ENCODE assay signal across 9 mouse cellular contexts in the genomic region with DNA sequence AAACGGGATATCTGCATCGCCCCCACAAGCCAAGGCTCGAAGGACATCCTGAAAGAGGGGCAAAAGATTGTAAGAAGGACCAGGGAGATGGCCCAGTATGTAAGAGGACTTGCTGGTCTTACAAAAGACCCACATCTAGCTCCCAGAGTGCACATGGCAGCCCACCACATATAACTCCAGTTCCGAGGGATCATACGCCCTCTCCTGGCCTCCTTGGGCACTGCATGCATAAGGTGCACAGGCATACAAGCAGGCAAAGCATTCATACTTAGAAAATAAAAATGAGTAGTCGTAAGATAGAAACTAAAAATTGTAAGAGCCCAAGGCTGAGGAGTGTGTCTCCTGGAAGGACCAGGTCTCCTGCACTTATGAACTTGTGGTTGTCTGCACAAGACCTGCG. TPM values are rescaled to one million over a fixed set of nuclear protein-coding genes. Genes with fewer than 3 reads are reported as not detected.
A peak's percentile ranks its signal among the peaks of the same experiment; 100 is the strongest.
DNase-seq lines count a peak whose midpoint lies in the region; ATAC-seq and TF ChIP-seq lines count a peak whose summit lies in the region.
"Had no signal": no experiment of that assay in that cellular context is flagged by ENCODE, and none has a peak within 500 bp of the region (broad histone marks: within the 10 kb centered on the region; RNA-seq: fewer than 3 reads in every experiment).

No protein-coding gene starts in this region.

- no peak overlapping the region for H3K27ac ChIP-seq in forebrain, embryonic 11.5 days (ENCODE audit: low read depth, low read length)
- H3K27ac ChIP-seq in forebrain, embryonic 15.5 days (replicated peaks) = no peak overlapping the region

- H3K9me3 ChIP-seq in forebrain, embryonic 11.5 days (ENCODE audit: control insufficient read depth, low read length) = no peaks in the 10 kb centered on the region
- no peaks in the 10 kb centered on the region for H3K9me3 ChIP-seq in forebrain, embryonic 15.5 days

- H3K4me3 ChIP-seq in forebrain, embryonic 11.5 days (ENCODE audit: low read depth, low read length) = no peak overlapping the region
- H3K4me3 ChIP-seq in forebrain, embryonic 15.5 days = no peak overlapping the region
- no peak overlapping the region for H3K4me3 ChIP-seq in lung, adult 2 months (replicated peaks; ENCODE audit: extremely low read depth, low read depth, low read length)

- no peaks in the 10 kb centered on the region for H3K36me3 ChIP-seq in forebrain, embryonic 11.5 days (ENCODE audit: control insufficient read depth, insufficient read depth, low read length)
- H3K36me3 ChIP-seq in forebrain, embryonic 15.5 days = no peaks in the 10 kb centered on the region

- no peak for TF ChIP-seq POLR2A in lung, adult 2 months (IDR thresholded peaks at IDR 0.05; ENCODE audit: borderline replicate concordance, extremely low read depth, low read depth, low read length)

- H3K27me3 ChIP-seq in forebrain, embryonic 11.5 days (ENCODE audit: control insufficient read depth, insufficient read depth, low read length) = no peaks in the 10 kb centered on the region
- no peaks in the 10 kb centered on the region for H3K27me3 ChIP-seq in forebrain, embryonic 15.5 days

- H3K4me2 ChIP-seq in forebrain, embryonic 11.5 days (ENCODE audit: low read depth, low read length, severe bottlenecking) = no peak overlapping the region
- no peak overlapping the region for H3K4me2 ChIP-seq in forebrain, embryonic 15.5 days (replicated peaks)

- peak; percentile 70 for DNase-seq in forebrain, embryonic 11.5 days (ENCODE audit: low spot score)
- DNase-seq in lung, adult 2 months = no peak
- no peak for DNase-seq in lung, postnatal 36 days
- peak; percentile 20 for DNase-seq in WW6 (ENCODE audit: low read depth, low spot score)
- DNase-seq in forelimb bud, embryonic 11.5 days (ENCODE audit: low read depth, low spot score) = peak; percentile 17

- no peaks in the 10 kb centered on the region for H3K4me1 ChIP-seq in forebrain, embryonic 11.5 days (replicated peaks; ENCODE audit: control insufficient read depth, insufficient read depth, low read length)
- H3K4me1 ChIP-seq in forebrain, embryonic 15.5 days = no peaks in the 10 kb centered on the region
- no peaks in the 10 kb centered on the region for H3K4me1 ChIP-seq in lung, adult 2 months (ENCODE audit: control insufficient read depth, insufficient read depth, low read length)

- 0 out of 2 replicates have a peak, but pooled peaks have one; percentile 18 for TF ChIP-seq CTCF in lung, adult 2 months (IDR thresholded peaks at IDR 0.05; ENCODE audit: insufficient read depth, low read length)

- 64% methylated on average over 7 of the region's 7 CpGs for WGBS in forebrain, embryonic 11.5 days
- WGBS in forebrain, embryonic 15.5 days = 71% methylated on average over 7 of the region's 7 CpGs
- WGBS in lung, adult 2 months = 67% methylated on average over 7 of the region's 7 CpGs

- no peak for ATAC-seq in forebrain, embryonic 11.5 days (replicated peaks; ENCODE audit: low FRiP score)
- ATAC-seq in forebrain, embryonic 15.5 days (replicated peaks) = no peak
- ATAC-seq in inflammation-experienced regulatory T-cells, adult 6 months = no peak
- no peak for ATAC-seq in monocyte, adult 5-6 weeks (replicated peaks; ENCODE audit: insufficient number of reproducible peaks, low FRiP score, low TSS enrichment, poor library complexity, severe bottlenecking)

- H3K9ac ChIP-seq in forebrain, embryonic 11.5 days (ENCODE audit: low read length) = no peak overlapping the region
- H3K9ac ChIP-seq in forebrain, embryonic 15.5 days (replicated peaks) = no peak overlapping the region

RNA-seq across cellular contexts. Expression of gene Kcna1, which starts 32.8 kb away (rescaled TPM):
- polyA plus RNA-seq in forebrain, embryonic 11.5 days (2014; fragmentation: Nextera tagmentation; extraction: Ambion mirVana) = 0.39 and 0.53 TPM in 2 replicates
- 4.8 and 4.9 TPM in 2 replicates for polyA plus RNA-seq in forebrain, embryonic 15.5 days (2015; fragmentation: Nextera tagmentation; extraction: Ambion mirVana)
- 0.40 and 1.3 TPM in 2 replicates for polyA plus RNA-seq in lung, adult 2 months (2012; rRNA removed)
- polyA plus RNA-seq in inflammation-experienced regulatory T-cells, adult 6 months (2017; shearing (Covaris generic)) = not detected
- not detected in 3 replicates for total RNA-seq in monocyte, adult 5-6 weeks (2017)
- total RNA-seq: granulocyte monocyte progenitor cell, adult 5-6 weeks had no signal

Comparison
In these comparisons a context has a peak if more than half of its experiments do, and no peak if none do; other contexts are left out.
1. DNase-seq: peak in forebrain, embryonic 11.5 days (single experiment), WW6 (single experiment) and forelimb bud, embryonic 11.5 days (single experiment); none in lung, adult 2 months (single experiment) and lung, postnatal 36 days (single experiment).